Mouse (Mus musculus) adrenal gland, adult 2 months (tissue): ENCODE data around the gene March1. TPM values are rescaled to one million over a fixed set of nuclear protein-coding genes. Genes with fewer than 3 reads are reported as not detected.
A peak's percentile ranks its signal among the peaks of the same experiment; 100 is the strongest.
"Not testable (repeated sequence)": the region's sequence is repeated elsewhere in the genome, so short reads cannot be mapped to it uniquely, and the experiment has no call there.

Experiments
- DNase-seq: peaks from one replicate; pipeline ENCODE4 v3.0.0; 2021
- polyA plus RNA-seq: library from polyadenylated mRNA; depleted of rRNA; stranded (reverse); fragments of >200 nt; gene quantifications from 2 replicates; pipeline ENCODE4 v1.2.3, GENCODE M21; 2012
- total RNA-seq, 2 experiments: library from RNA; stranded (reverse); gene quantifications; 2 replicates each; pipeline ENCODE4 v1.2.3; 2021

March1 gene
- total and polyA plus RNA-seq, 3 experiments, result 0.40 to 2.0 (median 1.4) TPM

GRCm38 (mm10) chr8:66415234-66415633 is 797.5 kb downstream of the March1 start:
- DNase-seq, result no peak

- DNase-seq, result not testable (repeated sequence)
Measured at GRCm38 (mm10) chr8:66417591-66417990, 799.9 kb downstream of the March1 start.

- DNase-seq, result no peak
Measured at GRCm38 (mm10) chr8:66430639-66431038, 812.9 kb downstream of the March1 start.

GRCm38 (mm10) chr8:66433577-66433976 is 815.9 kb downstream of the March1 start:
- DNase-seq, result no peak

GRCm38 (mm10) chr8:66436804-66437203 is 819.1 kb downstream of the March1 start:
- no peak for DNase-seq

GRCm38 (mm10) chr8:66437929-66438328 is 820.2 kb downstream of the March1 start:
- DNase-seq, result no peak

- DNase-seq, result peak; percentile 16
Measured at GRCm38 (mm10) chr8:66438468-66438867, 820.8 kb downstream of the March1 start.

DNA sequence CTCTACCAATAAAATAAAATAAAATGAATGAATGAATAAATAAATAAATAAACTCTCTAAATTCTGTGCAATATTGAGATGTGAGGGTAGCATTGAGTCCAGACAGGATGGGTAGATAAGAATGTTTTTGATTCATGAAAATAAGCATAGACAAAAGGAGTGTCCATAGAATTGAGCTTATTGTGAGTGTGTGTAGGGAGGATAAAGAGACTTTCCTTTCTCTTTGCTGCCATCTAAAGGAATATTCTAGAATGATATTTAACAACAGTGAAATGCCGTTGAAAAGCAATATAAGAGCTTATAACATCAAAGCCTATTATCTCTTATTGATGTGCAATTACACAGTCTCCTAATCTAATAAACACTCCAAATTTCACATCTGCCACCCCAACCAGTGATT is 823.4 kb downstream of the March1 start:
- no peak for DNase-seq

DNA sequence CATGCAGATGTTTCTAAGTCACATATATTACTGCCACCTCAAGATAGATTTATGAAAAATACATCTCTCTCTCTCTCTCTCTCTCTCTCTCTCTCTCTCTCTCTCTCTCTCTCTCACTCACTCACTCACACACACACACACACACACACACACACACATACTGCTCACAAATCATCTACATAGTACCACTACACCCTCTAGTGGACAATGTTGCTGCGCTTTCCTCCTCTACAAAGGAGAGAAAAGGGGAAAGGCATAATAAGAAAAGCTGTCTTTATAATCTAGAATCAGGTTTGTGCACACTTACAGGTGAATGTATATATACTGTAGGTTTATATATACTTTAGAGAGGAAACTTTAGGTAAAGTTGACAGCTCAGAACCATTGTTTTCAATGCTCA is 825.1 kb downstream of the March1 start:
- no peak for DNase-seq

- no peak for DNase-seq
Measured at GRCm38 (mm10) chr8:66444141-66444540, 826.4 kb downstream of the March1 start.

GRCm38 (mm10) chr8:66445351-66445750 is 827.7 kb downstream of the March1 start:
- DNase-seq, result no peak

DNA sequence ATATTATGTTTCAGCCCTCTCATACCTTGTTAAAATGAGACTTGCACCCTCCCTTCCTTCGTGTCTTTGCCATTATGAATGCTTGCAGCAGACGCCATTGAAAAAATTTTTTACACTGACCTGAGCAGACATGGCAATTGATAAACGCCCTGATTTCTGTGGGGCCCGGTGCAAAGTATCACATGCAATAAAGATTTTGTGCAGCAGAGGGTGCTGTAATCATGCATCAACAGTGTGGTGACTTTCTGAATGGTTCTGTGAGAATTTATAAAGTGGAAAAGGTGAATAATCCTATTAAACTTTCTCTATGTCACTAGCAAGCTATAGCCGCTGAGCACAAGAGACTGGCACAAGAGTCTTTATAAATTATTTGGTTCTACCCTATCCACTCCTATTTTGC is 833.0 kb downstream of the March1 start:
- DNase-seq, result peak; percentile 11

GRCm38 (mm10) chr8:66457057-66457456 is 839.4 kb downstream of the March1 start:
- DNase-seq, result no peak

GRCm38 (mm10) chr8:66469821-66470220 is 852.1 kb downstream of the March1 start:
- no peak for DNase-seq

GRCm38 (mm10) chr8:66476880-66477279 is 859.2 kb downstream of the March1 start:
- no peak for DNase-seq

- DNase-seq, result peak; percentile 86
Measured at GRCm38 (mm10) chr8:66486084-66486763, 868.5 kb downstream of the March1 start, which contains the start of gene Tma16. Tma16 (minus strand) TSS chr8:66486530.

DNA sequence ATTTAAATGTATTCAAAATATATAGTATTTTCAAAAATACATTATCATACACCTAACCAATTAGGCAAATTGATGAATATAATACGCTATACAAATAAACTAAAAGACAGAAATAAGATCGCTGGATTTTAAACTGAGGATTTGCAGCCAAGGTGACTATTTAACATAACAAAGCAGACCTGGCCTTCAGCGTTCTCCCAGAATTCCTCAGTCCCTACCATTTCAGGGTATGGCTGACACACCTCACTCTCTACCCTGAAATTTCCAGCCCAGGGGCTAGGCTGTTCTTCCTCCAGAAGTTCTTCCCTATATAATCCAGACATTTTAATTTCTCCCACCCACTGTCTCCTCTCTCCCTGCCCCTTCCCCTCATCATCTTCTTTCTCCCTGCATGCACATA is 870.9 kb downstream of the March1 start:
- DNase-seq, result no peak

DNA sequence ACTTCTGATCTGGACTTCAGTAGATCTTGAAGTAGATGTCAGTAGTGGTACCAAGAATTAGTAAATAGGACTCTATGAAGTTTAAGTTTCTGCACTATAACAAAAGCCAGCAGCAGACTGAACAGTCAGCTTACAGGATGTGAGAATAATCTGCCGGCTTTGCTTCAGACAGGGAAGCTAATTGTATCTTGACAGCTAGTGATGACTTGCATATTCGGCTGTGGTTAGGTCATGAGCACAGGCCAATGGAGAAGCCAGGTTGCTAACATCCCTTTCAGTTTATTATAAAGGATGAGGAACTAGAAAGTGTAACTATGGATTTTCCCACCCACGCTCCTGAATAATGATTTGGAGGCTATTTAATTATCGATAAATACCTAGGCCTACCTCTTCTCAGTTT is 872.9 kb downstream of the March1 start:
- no peak for DNase-seq

DNA sequence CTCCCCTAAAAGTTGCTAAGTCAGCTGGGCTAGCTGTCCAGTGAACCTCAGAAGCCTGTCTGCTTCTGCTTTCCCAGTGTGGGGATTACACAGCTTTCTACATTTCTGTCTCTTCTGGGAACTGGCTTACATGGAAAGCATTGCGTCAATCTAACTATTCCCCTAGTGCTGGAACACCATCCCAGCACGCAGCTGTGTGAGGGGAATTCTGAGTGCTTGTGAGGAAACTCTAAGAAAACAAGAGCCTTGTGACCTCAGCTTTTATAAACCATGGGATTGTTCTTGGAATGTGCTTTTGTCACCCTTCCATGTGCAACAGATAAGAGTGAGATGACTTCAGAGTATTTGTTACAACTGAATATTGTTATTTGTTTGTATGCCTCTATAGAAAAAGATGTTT is 876.8 kb downstream of the March1 start:
- no peak for DNase-seq

DNA sequence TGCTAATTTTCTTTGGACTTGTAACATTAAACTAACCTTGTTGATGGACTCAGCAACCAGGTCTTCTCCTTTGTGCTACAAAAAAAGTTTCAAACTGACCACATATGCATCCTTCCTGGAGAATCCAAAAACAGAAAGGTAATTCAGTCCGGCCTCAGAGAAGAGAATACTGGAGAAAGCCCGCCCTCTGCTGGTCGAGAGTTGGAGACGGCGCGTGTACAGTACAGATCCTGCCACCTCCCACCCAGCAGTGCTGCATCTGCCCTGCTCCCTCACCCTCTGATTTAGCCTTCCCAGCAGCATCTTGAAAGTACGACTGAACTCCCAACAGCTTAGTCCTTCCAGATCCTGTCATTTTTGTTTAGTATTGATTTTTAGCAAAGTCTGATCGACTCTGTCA is 878.0 kb downstream of the March1 start:
- DNase-seq, result peak; percentile 69

- DNase-seq, result peak; percentile 12
Measured at GRCm38 (mm10) chr8:66496998-66497577, 879.4 kb downstream of the March1 start.

GRCm38 (mm10) chr8:66503381-66503780 is 885.7 kb downstream of the March1 start:
- no peak for DNase-seq

- no peak for DNase-seq
Measured at GRCm38 (mm10) chr8:66511537-66511936, 893.8 kb downstream of the March1 start, which contains the start of gene Tktl2. Tktl2 (plus strand) TSS chr8:66511756.

GRCm38 (mm10) chr8:66519149-66519548 is 901.4 kb downstream of the March1 start:
- no peak for DNase-seq
